Mouse (Mus musculus) thymus, adult 18-20 months (tissue): ENCODE results near the gene Pgpep1l.

Experiments
- DNase-seq, 2 experiments: peaks; one replicate each; pipeline ENCODE4 v3.0.0; 2022; ENCODE audit warnings: mixed read lengths in 2 of 2

Pgpep1l gene

DNA sequence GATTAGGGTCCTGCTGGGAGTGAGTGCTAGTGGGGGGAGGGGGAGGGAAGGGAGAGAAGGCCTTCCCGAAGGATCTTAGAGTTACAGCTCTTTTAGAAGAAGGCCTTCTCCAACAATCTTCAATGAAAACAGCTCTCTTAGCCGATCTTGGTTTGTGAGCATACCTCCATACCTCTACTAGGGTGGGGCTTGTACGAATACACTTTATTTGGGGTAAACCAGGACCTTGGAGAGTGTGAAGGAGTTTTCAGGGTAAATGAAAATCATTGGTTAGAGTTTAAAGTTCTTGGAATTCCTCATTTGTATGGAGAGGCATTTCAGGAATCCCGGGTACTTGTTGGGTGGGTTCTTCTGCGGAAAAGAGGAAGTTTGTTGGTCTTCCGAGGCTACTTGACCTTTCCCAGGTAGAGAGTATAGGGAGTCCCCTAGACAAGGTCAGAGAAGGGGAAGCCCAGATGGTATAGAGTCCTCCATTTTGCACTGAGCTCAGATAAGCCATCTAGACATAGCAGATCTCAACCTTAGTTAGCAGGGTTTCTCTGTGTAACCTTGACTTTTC, 4.4 kb downstream of the Pgpep1l start:
- DNase-seq: no peak

GRCm38 (mm10) chr7:68258326-68259150, 5.5 kb downstream of the Pgpep1l start:
- no peak for DNase-seq

GRCm38 (mm10) chr7:68257767-68258166, 6.3 kb downstream of the Pgpep1l start:
- no peak for DNase-seq

GRCm38 (mm10) chr7:68250902-68251301, 13.1 kb downstream of the Pgpep1l start:
- no peak for DNase-seq

- DNase-seq: no peak
Observed at GRCm38 (mm10) chr7:68250411-68250810, 13.6 kb downstream of the Pgpep1l start.

GRCm38 (mm10) chr7:68246249-68246648, 17.8 kb downstream of the Pgpep1l start:
- DNase-seq: no peak

GRCm38 (mm10) chr7:68245681-68246080, 18.4 kb downstream of the Pgpep1l start:
- no peak for DNase-seq

GRCm38 (mm10) chr7:68241205-68241604, 22.8 kb downstream of the Pgpep1l start:
- DNase-seq: no peak

DNA sequence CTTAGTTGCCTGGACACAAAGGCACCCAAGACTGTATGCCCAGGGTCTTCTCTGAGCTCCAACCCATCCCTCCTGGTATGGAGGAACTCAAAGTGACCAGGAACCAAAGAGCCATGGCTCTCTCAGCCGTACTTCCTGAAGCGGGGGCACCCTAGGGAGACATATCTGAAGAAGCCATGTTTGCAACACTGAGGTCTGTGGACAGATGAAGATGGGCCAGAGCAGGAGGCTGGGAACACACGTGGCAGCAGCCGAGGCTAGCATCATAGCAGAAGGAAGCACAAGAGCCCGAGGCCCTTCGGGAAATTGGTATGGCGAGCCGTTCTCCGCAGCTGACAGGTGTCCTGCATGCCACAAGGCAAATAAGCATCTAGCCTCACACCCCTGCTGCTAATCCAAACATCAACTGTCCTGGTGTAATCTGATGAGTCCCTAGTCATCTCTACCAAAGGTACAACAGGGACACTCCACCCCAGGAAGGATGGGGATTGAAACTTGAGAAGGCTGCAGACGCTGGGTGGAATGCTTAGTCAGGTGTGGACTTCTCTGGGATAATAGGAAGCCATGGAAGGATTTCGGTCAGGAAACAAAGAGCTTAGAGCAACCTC, 24.7 kb downstream of the Pgpep1l start:
- DNase-seq: no peak

GRCm38 (mm10) chr7:68236817-68237216, 27.2 kb downstream of the Pgpep1l start:
- DNase-seq: no peak

DNA sequence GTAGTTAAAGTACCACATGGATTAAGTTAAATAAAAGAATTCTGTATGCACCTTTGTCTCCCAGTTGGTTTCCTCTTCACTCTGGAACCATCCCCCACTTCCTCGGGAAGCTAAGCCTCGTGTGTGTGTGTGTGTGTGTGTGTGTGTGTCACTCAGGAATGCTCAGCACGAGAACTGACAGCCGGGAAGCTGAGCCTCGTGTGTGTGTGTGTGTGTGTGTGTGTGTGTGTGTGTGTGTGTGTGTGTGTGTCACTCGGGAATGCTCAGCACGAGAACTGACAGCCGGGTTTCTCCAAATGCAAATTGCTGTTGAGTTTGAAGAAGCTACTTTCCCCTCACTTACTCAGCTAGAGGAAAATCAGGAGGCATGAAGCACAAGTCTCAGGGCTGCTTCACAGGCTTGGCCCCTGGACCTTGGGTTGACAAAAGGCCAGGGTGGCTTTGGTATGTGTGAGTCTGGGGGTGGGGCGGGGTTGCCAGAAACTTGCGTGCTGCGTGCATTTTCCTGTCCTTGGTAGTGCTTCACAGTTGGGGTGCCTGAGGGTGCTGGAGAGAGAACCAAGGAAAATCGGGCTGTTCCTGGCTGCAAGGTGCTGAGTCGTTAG, 30.3 kb downstream of the Pgpep1l start:
- DNase-seq: no peak

- DNase-seq: no peak
Observed at GRCm38 (mm10) chr7:68232521-68232920, 31.5 kb downstream of the Pgpep1l start.

DNA sequence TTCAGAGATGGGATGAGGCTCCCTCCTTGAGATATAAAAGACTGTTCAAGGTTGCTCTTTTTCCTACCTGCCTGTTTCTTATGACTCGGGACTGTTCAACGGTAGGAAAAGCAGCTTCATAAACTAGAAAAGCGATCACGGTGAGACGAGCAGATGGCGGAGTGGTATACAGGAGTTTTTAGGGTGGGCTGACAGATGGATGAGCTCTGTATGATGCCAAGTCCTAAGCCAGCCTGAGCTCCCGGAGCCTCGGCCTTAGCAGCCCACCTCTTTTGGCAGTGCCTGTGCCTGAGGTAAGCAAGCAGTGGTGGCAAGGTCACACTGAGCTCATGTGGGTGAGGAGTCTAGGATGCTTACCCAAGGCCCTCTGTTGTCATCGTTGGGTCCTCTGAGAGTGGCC, 33.2 kb downstream of the Pgpep1l start:
- DNase-seq: no peak

DNA sequence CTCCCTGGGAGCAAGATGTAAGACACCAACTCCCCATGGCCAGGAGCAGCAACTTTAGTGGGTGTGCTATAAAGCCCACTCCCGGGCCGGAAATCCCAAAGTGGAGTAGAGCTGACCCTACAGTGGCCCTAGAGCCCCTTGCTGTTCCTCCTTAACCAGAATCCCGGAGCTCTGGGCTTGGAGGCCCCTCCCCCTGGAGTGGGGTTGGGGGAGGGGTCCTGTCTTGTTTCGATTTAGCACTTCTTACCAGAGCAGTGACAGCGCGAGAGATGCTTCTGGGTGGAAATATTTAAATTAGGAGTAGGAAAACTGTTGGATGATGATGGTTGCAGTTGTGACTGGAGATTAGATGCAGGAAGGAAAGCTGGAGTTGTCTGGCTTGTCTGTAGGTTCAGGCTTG, 35.5 kb downstream of the Pgpep1l start:
- DNase-seq: no peak

GRCm38 (mm10) chr7:68227621-68228020, 36.4 kb downstream of the Pgpep1l start:
- DNase-seq: no peak

DNA sequence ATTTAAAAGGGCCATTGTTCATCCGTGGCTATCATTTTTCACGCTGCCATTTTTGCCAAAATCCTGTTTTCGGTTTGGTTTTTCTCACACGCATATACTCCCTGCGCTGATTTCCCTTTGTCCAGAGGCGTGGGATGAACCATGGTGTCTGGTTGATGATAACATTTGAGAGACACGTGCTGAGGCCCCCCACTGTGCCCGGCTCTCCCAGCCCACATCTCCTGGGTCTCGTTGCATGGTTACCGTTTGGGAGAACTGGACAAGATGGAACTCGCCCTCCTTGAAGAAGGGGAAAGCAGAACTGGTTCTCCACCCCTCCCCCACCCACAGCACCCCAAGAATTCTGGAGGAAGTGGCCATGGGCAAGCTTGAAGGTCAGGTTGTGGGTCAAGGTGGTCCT, 37.0 kb downstream of the Pgpep1l start:
- no peak for DNase-seq

DNA sequence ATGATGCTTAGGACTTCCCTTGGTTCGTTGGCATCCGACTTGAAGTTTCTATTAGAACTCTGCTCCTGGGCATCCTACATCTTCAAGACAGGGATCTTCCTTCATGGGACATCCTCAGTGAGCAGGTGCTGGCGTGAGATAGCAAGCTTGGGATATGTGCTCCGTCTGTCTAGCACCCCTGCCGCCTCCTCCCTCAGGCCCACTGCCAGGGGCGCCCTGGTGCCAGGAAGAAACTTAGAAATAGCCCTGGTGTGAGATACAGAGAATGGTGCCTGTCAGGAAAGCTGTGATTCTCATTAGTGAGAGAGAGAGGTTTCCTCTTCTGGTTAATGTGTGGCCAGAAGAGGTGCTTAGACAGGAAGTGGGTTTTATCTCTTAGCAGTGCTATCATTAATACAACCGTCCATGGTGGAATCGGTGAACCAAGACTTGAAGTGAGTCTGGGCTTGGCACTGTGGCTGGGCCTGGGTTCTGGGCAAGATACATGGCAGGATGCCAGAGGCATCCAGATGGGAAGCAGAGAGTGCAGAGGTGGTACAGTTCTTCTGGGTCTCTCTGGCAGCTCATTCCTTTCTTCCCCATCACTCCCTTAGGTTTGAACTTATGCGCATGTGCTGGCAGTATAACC, 38.5 kb downstream of the Pgpep1l start:
- no peak for DNase-seq

- DNase-seq: peak; percentile 40 to 57
Observed at GRCm38 (mm10) chr7:68224006-68224405, 40.0 kb downstream of the Pgpep1l start.

GRCm38 (mm10) chr7:68223356-68223808, 40.7 kb downstream of the Pgpep1l start:
- no peak for DNase-seq

GRCm38 (mm10) chr7:68221677-68222230, 42.3 kb downstream of the Pgpep1l start:
- no peak for DNase-seq

GRCm38 (mm10) chr7:68218879-68219278, 45.2 kb downstream of the Pgpep1l start:
- no peak for DNase-seq

- no peak for DNase-seq
Observed at GRCm38 (mm10) chr7:68215522-68216070, 48.4 kb downstream of the Pgpep1l start.
